Mouse (Mus musculus) T-cell, adult 2 months (primary cell): ENCODE measurements around the gene Vegfb.
"Not testable (repeated sequence)": the region's sequence is repeated elsewhere in the genome, so short reads cannot be mapped to it uniquely, and the experiment has no call there.

Experiments
- DNase-seq: peaks from one replicate; pipeline ENCODE4 v3.0.0; 2022; ENCODE audit warnings: low spot score

Gene Vegfb

GRCm38 (mm10) chr19:6992011-6992858 lies 4.8 kb upstream of the Vegfb start, which contains the start of gene Dnajc4:
Gene Dnajc4, minus strand, starts transcription at chr19:6992572.
- DNase-seq = peak; percentile 96

GRCm38 (mm10) chr19:6991166-6991565 lies 3.7 kb upstream of the Vegfb start:
- DNase-seq = not testable (repeated sequence)

- no peak for DNase-seq
These were observed 3.3 kb upstream of the Vegfb start for GRCm38 (mm10) chr19:6990712-6991111.

- no peak for DNase-seq
These were observed 1.8 kb upstream of the Vegfb start for GRCm38 (mm10) chr19:6989251-6989650.

GRCm38 (mm10) chr19:6987904-6988285 lies 444 bp upstream of the Vegfb start:
- no peak for DNase-seq

- DNase-seq = no peak
These were observed 1.3 kb downstream of the Vegfb start for GRCm38 (mm10) chr19:6985951-6986708.

GRCm38 (mm10) chr19:6985300-6985699 lies 2.2 kb downstream of the Vegfb start:
- no peak for DNase-seq

- no peak for DNase-seq
These were observed 3.8 kb downstream of the Vegfb start for GRCm38 (mm10) chr19:6983621-6984020.

GRCm38 (mm10) chr19:6981465-6981864 lies 6.0 kb downstream of the Vegfb start:
- DNase-seq = no peak

GRCm38 (mm10) chr19:6980381-6981093 lies 6.9 kb downstream of the Vegfb start, which contains the start of gene Fkbp2:
Gene Fkbp2, minus strand, starts transcription at chr19:6980501.
- peak; percentile 98 for DNase-seq

- peak; percentile 100 for DNase-seq
These were observed 7.7 kb downstream of the Vegfb start for GRCm38 (mm10) chr19:6979486-6980380.

GRCm38 (mm10) chr19:6979001-6979479 lies 8.4 kb downstream of the Vegfb start:
- DNase-seq = no peak

- DNase-seq = no peak
These were observed 8.8 kb downstream of the Vegfb start for GRCm38 (mm10) chr19:6978639-6978974.

- no peak for DNase-seq
These were observed 9.5 kb downstream of the Vegfb start for GRCm38 (mm10) chr19:6977759-6978638.

GRCm38 (mm10) chr19:6975537-6976521 lies 11.6 kb downstream of the Vegfb start, which contains the start of gene Plcb3:
Gene Plcb3, minus strand, starts transcription at chr19:6976470.
- peak; percentile 68 for DNase-seq

- DNase-seq = peak; percentile 77
These were observed 12.9 kb downstream of the Vegfb start, which contains the start of gene Ppp1r14b for GRCm38 (mm10) chr19:6974211-6975205. Gene Ppp1r14b, plus strand, starts transcription at chr19:6974968.

- DNase-seq = no peak
These were observed 13.8 kb downstream of the Vegfb start for GRCm38 (mm10) chr19:6973581-6974190.
